Mouse (Mus musculus) limb, embryonic 12.5 days (tissue): ENCODE measurements around the gene Cpb2. TPM values are rescaled to one million over a fixed set of nuclear protein-coding genes. Genes with fewer than 3 reads are reported as not detected.

ENCODE experiments used
- ATAC-seq: fragments of 200-750 bp; cut with Nextera tagmentation; 2 replicates; pipeline ENCODE4 v1.8.0; 2017; ENCODE audit warnings: low read depth, moderate TSS enrichment; ENCODE audit not compliant: insufficient number of reproducible peaks, insufficient read depth, low FRiP score, low TSS enrichment
- H3K27ac ChIP-seq: fragments of 300-500 bp; sonication (generic); 2 replicates; pipeline ENCODE4 v1.5.1; 2016; ENCODE audit warnings: mild to moderate bottlenecking, moderate library complexity
- H3K27me3 ChIP-seq: fragments of 300-500 bp; sonication (generic); 2 replicates; pipeline ENCODE4 v1.6.1; 2016; ENCODE audit warnings: mild to moderate bottlenecking, moderate library complexity
- H3K36me3 ChIP-seq: fragments of 300-500 bp; sonication (generic); 2 replicates; pipeline ENCODE4 v1.6.1; 2016; ENCODE audit warnings: mild to moderate bottlenecking, moderate library complexity
- H3K4me1 ChIP-seq: fragments of 300-500 bp; sonication (generic); replicated peaks from 2 replicates; pipeline ENCODE4 v1.6.1; 2016
- H3K4me2 ChIP-seq: fragments of 300-500 bp; sonication (generic); 2 replicates; pipeline ENCODE4 v1.6.1; 2016; ENCODE audit warnings: mild to moderate bottlenecking, moderate library complexity
- H3K4me3 ChIP-seq: fragments of 300-500 bp; sonication (generic); replicated peaks from 2 replicates; pipeline ENCODE4 v1.5.1; 2016; ENCODE audit warnings: mild to moderate bottlenecking
- H3K9ac ChIP-seq: fragments of 300-500 bp; sonication (generic); replicated peaks from 2 replicates; pipeline ENCODE4 v1.6.1; 2016; ENCODE audit warnings: mild to moderate bottlenecking, moderate library complexity
- H3K9me3 ChIP-seq: fragments of 300-500 bp; sonication (generic); 2 replicates; pipeline ENCODE4 v1.6.1; 2016; ENCODE audit warnings: mild to moderate bottlenecking, moderate library complexity
- WGBS: fragments of 180-500 bp; shearing (Covaris S2); methylation state at CpG from one replicate; pipeline ENCODE4 v1.1.7; 2016; 5-methylcytosine and 5-hydroxymethylcytosine counted together
- polyA plus RNA-seq: library from polyadenylated mRNA; unstranded; fragments of >200 nt; fragmentation: Nextera tagmentation; extraction: Ambion mirVana; gene quantifications from 2 replicates; pipeline ENCODE4 v1.2.1, GENCODE M21; 2016

The Cpb2 gene
- not detected in 2 replicates for polyA plus RNA-seq

- no peak within 1 kb of the TSS for H3K27ac ChIP-seq
- no peaks in the 10 kb centered on the region for H3K27me3 ChIP-seq
- no peak for ATAC-seq
- WGBS: 87% methylated on average over 5 of the region's 5 CpGs
- no peaks in the 10 kb centered on the region for H3K36me3 ChIP-seq
- H3K4me1 ChIP-seq: no peaks in the 10 kb centered on the region
- no peaks in the 10 kb centered on the region for H3K9me3 ChIP-seq
- no peak within 1 kb of the TSS for H3K4me3 ChIP-seq
- H3K9ac ChIP-seq: no peak within 1 kb of the TSS
- H3K4me2 ChIP-seq: no peak within 1 kb of the TSS
Measured at GRCm38 (mm10) chr14:75242087-75242486, at the start of gene Cpb2. Gene Cpb2 (plus strand): TSS chr14:75242287.

- 84% methylated on average over 10 of the region's 10 CpGs for WGBS
- Histone ChIP-seq H3K9ac (no peak overlapping the region), H3K36me3 (no peaks in the 10 kb centered on the region), H3K4me2 (no peak overlapping the region), H3K4me1 (no peaks in the 10 kb centered on the region), H3K27me3 (no peaks in the 10 kb centered on the region), H3K4me3 (no peak overlapping the region), H3K27ac (no peak overlapping the region), H3K9me3 (no peaks in the 10 kb centered on the region)
- ATAC-seq: no peak
Measured at GRCm38 (mm10) chr14:75192427-75192826, 49.7 kb upstream of the Cpb2 start.

GRCm38 (mm10) chr14:75192858-75193257 is 49.2 kb upstream of the Cpb2 start:
- H3K36me3 ChIP-seq: no peaks in the 10 kb centered on the region
- 65% methylated on average over 10 of the region's 10 CpGs for WGBS
- H3K27ac ChIP-seq: no peak overlapping the region
- H3K4me3 ChIP-seq: no peak overlapping the region
- no peak overlapping the region for H3K4me2 ChIP-seq
- H3K4me1 ChIP-seq: no peaks in the 10 kb centered on the region
- H3K9ac ChIP-seq: no peak overlapping the region
- no peaks in the 10 kb centered on the region for H3K9me3 ChIP-seq
- H3K27me3 ChIP-seq: 0 out of 2 replicates have a peak, but pooled peaks cover 4% of the 10 kb centered on the region
- ATAC-seq: no peak

DNA sequence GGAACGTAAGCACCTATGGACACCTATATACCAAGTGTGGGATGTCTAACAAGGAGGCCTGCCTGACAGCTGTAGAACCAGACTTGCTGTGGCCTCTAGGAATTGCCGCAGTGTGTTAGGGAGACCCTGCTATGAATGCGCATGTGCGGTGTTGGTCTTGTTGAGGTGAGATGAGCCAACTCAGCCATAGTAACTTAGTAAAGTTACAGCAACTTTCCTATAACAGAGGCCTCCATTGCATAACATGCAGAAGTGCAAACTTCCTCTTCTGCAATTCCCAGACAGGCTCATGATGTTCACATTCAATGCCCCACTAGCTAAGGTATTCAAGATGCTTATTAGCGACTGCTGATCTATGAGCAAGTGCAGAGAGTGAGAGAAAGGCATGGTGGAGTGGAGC is 46.6 kb upstream of the Cpb2 start:
- Histone ChIP-seq H3K4me3 (no peak overlapping the region), H3K9me3 (no peaks in the 10 kb centered on the region), H3K27ac (no peak overlapping the region), H3K27me3 (0 out of 2 replicates have a peak, but pooled peaks cover 5% of the 10 kb centered on the region), H3K4me2 (no peak overlapping the region), H3K9ac (no peak overlapping the region), H3K4me1 (no peaks in the 10 kb centered on the region), H3K36me3 (no peaks in the 10 kb centered on the region)
- 88% methylated on average over 5 of the region's 5 CpGs for WGBS
- no peak for ATAC-seq

GRCm38 (mm10) chr14:75197027-75197426 is 45.1 kb upstream of the Cpb2 start:
- WGBS: 46% methylated on average over 5 of the region's 5 CpGs
- H3K9me3 ChIP-seq: no peaks in the 10 kb centered on the region
- no peak for ATAC-seq
- no peak overlapping the region for H3K4me2 ChIP-seq
- H3K36me3 ChIP-seq: no peaks in the 10 kb centered on the region
- 0 out of 2 replicates have a peak, but pooled peaks cover 5% of the 10 kb centered on the region for H3K27me3 ChIP-seq
- no peaks in the 10 kb centered on the region for H3K4me1 ChIP-seq
- no peak overlapping the region for H3K9ac ChIP-seq
- no peak overlapping the region for H3K27ac ChIP-seq
- no peak overlapping the region for H3K4me3 ChIP-seq

DNA sequence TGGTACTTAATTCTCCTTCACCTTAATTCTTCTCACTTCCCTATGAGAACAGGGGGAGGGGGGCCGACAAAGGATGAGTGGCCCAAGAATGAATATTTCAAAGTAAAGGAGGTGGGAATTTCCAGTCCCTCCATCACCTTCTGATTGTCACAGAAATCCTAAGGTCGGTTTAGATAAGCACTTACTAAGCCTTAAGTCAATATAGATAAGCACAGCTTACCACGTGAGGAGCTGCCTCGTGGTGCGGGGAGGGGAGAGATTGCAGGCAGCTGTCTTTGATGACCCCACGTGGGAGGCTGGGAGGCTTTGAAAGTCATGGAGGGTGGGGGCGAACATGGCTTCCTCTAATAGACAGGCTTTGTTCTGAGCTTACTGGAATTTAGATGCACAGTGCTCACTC is 44.4 kb upstream of the Cpb2 start:
- Histone ChIP-seq H3K36me3 (no peaks in the 10 kb centered on the region), H3K4me2 (no peak overlapping the region), H3K27me3 (0 out of 2 replicates have a peak, but pooled peaks cover 5% of the 10 kb centered on the region), H3K9me3 (no peaks in the 10 kb centered on the region), H3K27ac (no peak overlapping the region), H3K4me3 (no peak overlapping the region), H3K9ac (no peak overlapping the region), H3K4me1 (no peaks in the 10 kb centered on the region)
- no peak for ATAC-seq
- WGBS: 50% methylated on average over 7 of the region's 7 CpGs

- Histone ChIP-seq H3K36me3 (no peaks in the 10 kb centered on the region), H3K27ac (no peak overlapping the region), H3K9me3 (no peaks in the 10 kb centered on the region), H3K27me3 (no peaks in the 10 kb centered on the region), H3K4me2 (no peak overlapping the region), H3K4me3 (no peak overlapping the region), H3K4me1 (0 out of 2 replicates have a peak, but pooled peaks cover 9% of the 10 kb centered on the region), H3K9ac (no peak overlapping the region)
- 64% methylated on average over 6 of the region's 6 CpGs for WGBS
- no peak for ATAC-seq
Measured at GRCm38 (mm10) chr14:75205363-75206051, 36.6 kb upstream of the Cpb2 start.

DNA sequence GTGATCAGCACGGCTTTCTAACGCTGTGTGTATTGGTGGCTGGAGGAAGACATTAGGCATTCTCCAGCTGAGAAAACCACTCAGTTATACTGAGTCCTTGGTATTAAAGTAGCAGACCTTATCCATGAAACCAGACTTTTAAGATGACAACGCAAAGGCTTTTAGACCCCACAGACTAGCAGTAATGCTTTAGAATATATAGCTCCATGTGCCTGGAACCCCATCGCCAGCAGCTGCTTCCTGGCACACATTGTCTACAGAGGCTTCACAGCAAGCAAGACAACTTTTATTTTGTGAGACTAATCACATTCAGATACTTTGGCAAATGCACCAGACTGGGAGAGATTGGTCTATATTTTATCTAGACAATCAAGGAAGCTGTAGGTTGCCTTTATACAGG is 35.8 kb upstream of the Cpb2 start:
- 88% methylated on average over 4 of the region's 4 CpGs for WGBS
- Histone ChIP-seq H3K9me3 (no peaks in the 10 kb centered on the region), H3K36me3 (no peaks in the 10 kb centered on the region), H3K4me2 (no peak overlapping the region), H3K4me3 (no peak overlapping the region), H3K27me3 (no peaks in the 10 kb centered on the region), H3K4me1 (0 out of 2 replicates have a peak, but pooled peaks cover 9% of the 10 kb centered on the region), H3K9ac (no peak overlapping the region), H3K27ac (no peak overlapping the region)
- ATAC-seq: no peak

DNA sequence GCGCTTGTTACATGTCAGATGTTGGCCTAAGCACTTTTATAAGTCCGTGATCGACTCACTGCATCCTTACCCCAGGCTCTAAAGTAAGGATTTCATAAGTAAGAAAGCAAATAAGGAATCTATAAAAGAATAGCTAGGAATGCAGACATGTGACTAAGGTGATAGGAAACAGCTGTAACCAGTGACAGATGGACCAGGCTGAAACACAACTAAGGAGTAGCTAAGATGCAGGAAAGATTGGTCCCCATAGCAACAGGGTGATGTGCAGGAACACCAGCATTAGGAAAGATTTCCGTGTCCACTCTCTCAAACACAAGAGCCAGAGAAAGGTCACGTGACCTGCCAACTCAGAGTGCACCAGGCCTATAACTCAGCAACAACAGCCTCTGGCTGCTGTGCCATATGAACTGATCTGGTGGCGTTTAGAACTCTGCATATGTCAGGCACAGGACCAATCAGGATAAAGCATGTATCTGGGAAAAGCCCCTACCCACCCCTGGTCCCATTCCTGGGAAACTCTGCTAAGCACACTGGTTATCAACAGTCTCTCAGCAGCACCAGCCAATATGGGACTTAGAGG is 33.4 kb upstream of the Cpb2 start:
- Histone ChIP-seq H3K9ac (no peak overlapping the region), H3K4me1 (0 out of 2 replicates have a peak, but pooled peaks cover 11% of the 10 kb centered on the region), H3K36me3 (no peaks in the 10 kb centered on the region), H3K27me3 (no peaks in the 10 kb centered on the region), H3K27ac (peak overlapping the region; percentile 53; the same call in 1 of the 2 replicates), H3K4me2 (no peak overlapping the region), H3K9me3 (no peaks in the 10 kb centered on the region), H3K4me3 (no peak overlapping the region)
- 55% methylated on average over 6 of the region's 6 CpGs for WGBS
- ATAC-seq: peak; percentile 75; the same call in 1 of the 2 replicates

DNA sequence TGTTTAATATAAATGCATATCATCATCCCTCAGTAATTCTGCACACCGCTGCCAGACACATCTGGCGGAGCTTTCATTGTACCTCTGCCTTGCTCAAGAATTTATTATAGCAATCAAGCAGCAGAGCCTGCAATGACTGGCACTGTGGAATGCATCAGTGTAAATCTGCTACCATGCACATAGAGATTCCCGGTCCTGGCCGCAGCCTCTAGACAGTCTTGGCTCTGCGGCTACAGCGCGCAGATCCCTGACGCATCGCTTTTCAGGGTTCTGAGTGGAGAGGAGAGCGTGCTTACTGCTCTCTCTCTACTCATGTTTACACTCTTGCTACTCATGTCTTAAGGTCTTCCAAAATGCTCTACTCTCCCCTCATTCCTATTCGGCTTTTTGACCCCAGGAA is 28.3 kb upstream of the Cpb2 start:
- WGBS: 70% methylated on average over 11 of the region's 11 CpGs
- Histone ChIP-seq H3K4me1 (0 out of 2 replicates have a peak, but pooled peaks cover 8% of the 10 kb centered on the region), H3K9me3 (no peaks in the 10 kb centered on the region), H3K4me3 (no peak overlapping the region), H3K9ac (no peak overlapping the region), H3K4me2 (no peak overlapping the region), H3K27ac (no peak overlapping the region), H3K36me3 (no peaks in the 10 kb centered on the region), H3K27me3 (no peaks in the 10 kb centered on the region)
- no peak for ATAC-seq

DNA sequence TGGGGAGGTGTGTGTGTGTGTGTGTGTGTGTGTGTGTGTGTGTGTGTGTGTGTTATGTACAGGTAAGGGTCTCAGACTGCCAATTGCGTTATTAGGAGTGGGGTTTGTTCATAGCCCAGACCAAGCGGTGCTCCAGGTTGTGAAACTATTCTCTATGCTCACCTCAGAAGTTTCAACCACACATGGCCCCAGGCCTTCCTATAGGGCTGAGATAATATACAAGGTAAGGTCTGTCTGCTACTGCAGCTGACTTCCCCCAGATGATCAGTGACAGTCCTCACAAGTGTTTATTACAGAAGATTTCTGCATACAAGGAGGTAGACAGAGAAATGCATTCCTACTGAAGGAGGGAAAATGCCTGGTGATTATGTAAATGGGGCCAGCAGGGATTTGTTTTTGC is 23.2 kb upstream of the Cpb2 start:
- Histone ChIP-seq H3K36me3 (no peaks in the 10 kb centered on the region), H3K27ac (no peak overlapping the region)

More for the DNA sequence above, 23.2 kb upstream of the Cpb2 start:
- Histone ChIP-seq H3K27me3 (no peaks in the 10 kb centered on the region), H3K9me3 (no peaks in the 10 kb centered on the region), H3K9ac (no peak overlapping the region), H3K4me1 (0 out of 2 replicates have a peak, but pooled peaks cover 2% of the 10 kb centered on the region), H3K4me3 (no peak overlapping the region), H3K4me2 (no peak overlapping the region)
- 88% methylated on average over 2 of the region's 2 CpGs for WGBS
- ATAC-seq: no peak
